Mouse (Mus musculus): ENCODE measurements around the gene Grsf1.

Grsf1 gene

DNA sequence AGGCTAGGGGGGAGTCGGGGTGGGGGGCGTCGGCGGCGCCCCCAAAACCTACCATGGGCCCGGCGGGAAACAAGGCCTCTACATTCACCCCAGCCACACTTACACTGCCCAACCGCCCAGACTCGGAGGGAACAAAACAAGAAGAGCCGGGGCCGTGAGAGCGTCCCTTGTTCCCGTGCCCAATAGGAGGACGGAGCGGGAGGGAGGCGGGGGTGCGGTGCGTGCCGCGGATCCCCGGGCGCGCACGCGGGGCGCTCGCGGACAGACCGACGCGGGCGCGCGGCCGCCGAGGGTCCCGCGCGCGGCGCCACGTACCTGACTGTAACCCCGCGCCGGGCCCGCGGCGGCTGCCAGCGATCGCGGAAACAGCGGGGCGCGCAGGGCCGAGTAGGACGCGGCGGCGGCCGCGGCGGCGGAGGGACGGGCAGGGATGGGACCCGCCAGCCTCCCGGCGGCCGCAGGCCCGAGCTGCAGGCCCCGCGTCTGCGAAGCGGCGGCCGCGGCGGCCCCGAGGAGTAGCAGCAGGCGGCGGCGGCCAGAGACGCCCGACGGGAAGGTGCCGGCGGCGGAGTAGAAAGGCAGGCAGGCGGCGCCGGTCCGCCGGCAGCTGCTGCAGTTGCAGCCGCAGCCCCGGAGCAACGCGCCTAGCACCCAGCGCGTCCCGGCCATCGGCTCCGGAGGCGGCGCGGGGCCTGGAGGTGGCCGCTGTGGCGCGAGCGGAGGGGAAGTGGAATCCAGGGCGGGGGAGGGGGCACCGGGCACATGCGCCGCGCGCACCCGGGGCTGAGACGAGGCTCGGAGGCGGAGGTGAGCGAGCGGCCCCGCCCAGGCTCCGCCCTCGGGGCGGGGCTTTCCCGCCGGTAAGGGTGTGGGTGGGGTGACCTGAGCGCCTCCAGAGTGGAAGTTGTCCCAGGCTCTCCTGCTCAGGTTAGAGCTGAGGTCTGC is at the start of gene Grsf1:
TSS of gene Grsf1 (minus strand) at position 729 of the 945 bp plus-strand sequence.
- peak; percentile 84 to 92 for DNase-seq (ENCODE audit: low spot score in 2 of 2)

DNA sequence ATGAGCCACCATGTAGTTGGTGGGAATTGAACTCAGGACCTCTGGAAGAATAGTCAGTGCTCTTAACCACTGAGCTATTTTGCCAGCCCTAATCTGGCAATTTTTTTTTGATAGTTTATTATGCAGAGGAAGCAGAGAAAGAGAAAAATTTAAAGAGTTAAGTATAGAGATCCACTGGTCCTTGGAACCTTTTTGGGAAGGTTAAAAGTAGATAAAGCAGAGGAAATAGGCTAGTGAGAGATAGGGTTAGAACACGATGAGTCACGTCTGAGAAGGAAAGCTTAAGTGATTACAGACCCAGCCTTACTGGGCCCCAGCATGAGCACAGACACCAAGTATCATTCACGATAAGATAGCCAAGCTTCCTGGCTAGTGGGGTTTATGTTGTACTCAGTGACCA is 48.1 kb upstream of the Grsf1 start:
- DNase-seq (ENCODE audit: low spot score in 2 of 2) = no peak

- DNase-seq (ENCODE audit: low spot score in 2 of 2) = peak; percentile 17 to 18
These were observed 46.2 kb upstream of the Grsf1 start for GRCm38 (mm10) chr5:88722213-88722600.

GRCm38 (mm10) chr5:88721565-88722212 is 45.7 kb upstream of the Grsf1 start:
- peak; percentile 68 to 73 for DNase-seq (ENCODE audit: low spot score in 2 of 2)

DNA sequence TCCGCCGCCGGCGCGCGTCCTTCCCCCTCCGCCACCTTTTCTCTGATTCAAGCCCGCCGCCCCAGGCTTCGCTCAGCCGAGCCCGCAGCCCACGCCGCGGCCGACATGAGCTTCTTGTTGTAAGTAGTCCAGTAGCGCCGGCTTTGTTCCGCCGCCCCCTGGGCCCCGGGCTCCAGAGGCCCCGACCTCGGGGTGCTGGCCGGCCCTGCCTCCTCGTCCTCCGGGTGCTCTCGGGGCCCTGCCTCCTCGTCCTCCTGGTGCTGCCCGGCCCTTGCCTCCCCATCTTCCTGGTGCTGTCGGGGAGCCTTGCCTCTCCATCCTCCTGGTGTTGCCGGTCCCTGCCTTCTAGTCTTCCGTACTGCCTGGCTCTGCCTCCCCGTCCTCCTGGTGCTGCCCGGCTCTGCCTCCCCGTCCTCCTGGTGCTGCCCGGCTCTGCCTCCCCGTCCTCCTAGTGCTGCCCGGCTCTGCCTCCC is 45.1 kb upstream of the Grsf1 start:
- no peak for DNase-seq (ENCODE audit: low spot score in 2 of 2)

- peak; percentile 97 for DNase-seq (ENCODE audit: low spot score in 2 of 2)
These were observed 44.4 kb upstream of the Grsf1 start, which contains the start of gene Mob1b for GRCm38 (mm10) chr5:88720116-88721002. TSS of gene Mob1b (plus strand) at chr5:88720855.

GRCm38 (mm10) chr5:88716983-88717382 is 41.0 kb upstream of the Grsf1 start:
- DNase-seq (ENCODE audit: low spot score in 2 of 2) = no peak

GRCm38 (mm10) chr5:88712328-88712727 is 36.4 kb upstream of the Grsf1 start:
- no peak for DNase-seq (ENCODE audit: low spot score in 2 of 2)

DNA sequence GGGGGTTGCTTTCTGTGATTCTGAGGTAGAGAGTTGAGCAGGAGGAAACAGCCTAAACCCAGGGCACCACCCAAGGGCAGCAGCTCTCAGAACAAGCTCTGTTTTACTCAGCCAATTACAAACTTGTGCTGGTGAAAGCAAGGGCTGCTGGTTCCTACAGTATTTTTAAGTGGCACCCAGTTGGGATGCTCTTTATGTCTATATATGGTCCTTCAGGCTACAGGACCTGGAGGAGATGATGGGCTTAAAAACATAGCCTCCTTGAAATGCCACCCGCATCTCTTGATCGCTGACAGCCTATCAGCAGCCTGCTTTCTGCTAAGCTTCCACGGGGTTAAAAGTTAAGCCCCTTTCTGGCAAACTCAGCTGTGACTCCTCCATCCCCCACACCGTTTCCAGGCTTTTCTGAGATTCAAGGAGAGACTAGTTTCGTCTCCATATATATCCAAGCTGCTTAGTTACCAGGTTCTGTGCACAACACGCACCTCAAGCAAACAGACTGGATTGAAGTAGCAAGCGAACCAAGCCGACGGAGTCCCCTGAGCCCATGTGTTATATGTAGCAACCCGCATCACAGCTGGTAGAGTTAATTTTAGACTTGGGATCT is 35.8 kb upstream of the Grsf1 start:
- DNase-seq (ENCODE audit: low spot score in 2 of 2) = no peak

- DNase-seq (ENCODE audit: low spot score in 2 of 2) = no peak
These were observed 35.2 kb upstream of the Grsf1 start for GRCm38 (mm10) chr5:88711128-88711527.

DNA sequence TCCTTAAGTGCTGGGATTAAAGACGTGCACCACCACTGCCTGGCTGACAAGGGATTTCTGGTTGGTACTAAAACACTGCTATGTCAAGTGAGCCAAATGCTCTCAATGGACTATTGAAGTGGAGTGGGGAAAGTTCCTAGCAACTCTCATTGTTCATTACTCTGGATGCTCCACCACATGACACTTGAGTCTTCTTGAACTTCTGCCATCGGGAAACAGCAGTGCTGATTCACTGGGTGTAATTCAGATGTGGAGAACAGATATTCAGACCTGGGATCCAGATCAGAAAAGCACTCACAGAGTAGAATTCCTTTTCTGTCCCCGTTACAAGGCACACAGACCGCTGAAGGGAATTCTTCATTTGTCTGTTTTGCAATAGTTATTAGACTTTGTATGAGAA is 27.6 kb upstream of the Grsf1 start:
- DNase-seq (ENCODE audit: low spot score in 2 of 2) = no peak

DNA sequence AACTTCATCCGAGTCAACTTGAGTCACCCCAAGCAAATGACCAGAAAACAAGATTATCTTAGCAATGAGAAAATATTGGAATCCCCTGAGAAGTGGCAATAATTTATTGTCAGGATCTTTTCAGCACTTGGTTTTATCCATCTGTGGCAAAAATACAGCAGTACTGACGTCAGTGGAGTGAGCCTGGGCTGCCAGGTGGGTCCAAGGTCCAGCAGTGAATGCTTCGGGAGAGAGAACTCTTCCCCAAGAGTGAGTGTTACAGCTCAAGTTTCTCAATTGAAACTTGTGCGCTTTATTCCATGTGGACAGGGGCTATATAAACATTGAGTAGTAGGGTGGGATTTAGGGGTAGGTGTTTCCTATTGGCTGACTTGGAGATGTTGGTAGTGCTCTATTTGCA is 26.1 kb upstream of the Grsf1 start:
- no peak for DNase-seq (ENCODE audit: low spot score in 2 of 2)

DNA sequence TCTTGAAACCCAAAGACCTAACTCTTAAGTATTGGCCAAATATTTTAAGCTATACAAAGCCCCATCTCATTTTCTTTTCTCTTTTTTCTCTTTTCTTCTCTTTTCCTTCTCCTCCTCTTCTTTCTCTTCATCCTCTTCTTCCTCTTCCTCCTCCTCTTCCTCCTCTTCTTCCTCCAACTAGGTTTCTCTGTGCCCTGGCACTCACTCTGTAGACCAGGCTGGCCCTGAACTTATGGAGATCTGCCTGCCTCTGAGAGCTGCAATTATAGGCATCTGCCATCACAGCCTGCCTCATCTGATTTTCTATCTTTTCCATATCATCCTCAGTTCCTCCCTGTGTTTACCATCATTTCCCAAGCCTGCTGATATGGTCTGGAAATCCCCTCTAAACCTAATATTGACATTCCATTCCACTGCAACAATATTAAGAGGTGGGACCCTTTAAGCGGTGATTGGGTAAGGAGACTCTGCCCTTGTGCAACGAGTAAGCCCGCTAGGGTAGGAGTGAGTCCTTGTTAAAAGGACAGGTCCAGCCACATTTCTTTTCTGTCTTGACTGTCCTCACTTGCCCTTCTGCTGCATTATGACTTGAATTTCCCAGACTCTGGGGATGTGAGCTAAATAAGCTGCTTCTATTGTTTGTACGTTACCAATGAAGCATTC is 23.4 kb upstream of the Grsf1 start:
- DNase-seq (ENCODE audit: low spot score in 2 of 2) = no peak

- DNase-seq (ENCODE audit: low spot score in 2 of 2) = no peak
These were observed 21.3 kb upstream of the Grsf1 start for GRCm38 (mm10) chr5:88697291-88697690.

- DNase-seq (ENCODE audit: low spot score in 2 of 2) = no peak
These were observed 17.1 kb upstream of the Grsf1 start for GRCm38 (mm10) chr5:88693057-88693456.

DNA sequence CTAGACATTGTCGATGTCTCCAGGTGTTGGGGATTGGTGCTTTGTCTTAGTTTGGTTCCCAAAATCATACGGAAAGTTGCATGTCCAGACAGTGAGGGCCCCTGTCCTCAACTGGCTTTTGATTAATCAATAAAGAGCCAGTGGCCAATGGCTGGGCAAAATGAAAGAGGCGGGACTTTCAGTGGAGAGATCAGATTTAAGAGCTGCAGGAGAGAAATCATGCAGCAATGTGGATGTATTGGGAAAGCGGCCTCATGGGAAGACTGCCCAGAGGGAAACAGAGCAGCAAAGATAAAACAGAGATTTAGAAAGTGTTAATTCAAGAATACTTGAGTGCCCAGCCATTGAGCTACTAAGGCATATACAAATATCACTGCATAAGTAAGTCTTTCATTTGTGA is 16.6 kb upstream of the Grsf1 start:
- no peak for DNase-seq (ENCODE audit: low spot score in 2 of 2)

DNA sequence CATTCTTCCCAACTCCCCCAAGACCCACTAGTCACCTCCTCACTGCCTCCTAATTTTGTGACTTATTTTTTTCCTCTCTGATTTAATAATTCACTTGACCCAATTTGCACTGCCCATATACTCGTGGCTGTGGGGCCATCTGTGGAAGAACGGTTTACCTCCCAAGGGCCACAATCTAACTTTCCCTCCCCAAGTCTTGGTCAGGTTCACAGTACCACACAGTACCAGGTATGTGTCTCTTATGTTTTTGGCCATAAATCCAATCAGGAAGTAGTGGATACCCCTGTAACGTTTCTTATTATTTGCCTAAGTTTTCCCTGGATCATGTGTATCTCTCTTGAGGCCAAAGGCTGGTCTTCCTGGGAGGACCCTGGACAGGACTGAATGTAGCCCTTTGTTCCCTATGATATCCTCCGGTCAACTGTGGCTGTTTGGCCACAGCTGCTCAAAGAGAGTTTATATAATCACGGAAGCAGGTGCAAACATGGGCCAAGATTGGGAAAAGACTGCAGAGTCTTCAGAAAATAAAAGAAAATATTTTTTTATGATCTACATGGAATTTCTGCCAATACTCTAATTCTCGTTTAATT is 15.6 kb upstream of the Grsf1 start:
- no peak for DNase-seq (ENCODE audit: low spot score in 2 of 2)

DNA sequence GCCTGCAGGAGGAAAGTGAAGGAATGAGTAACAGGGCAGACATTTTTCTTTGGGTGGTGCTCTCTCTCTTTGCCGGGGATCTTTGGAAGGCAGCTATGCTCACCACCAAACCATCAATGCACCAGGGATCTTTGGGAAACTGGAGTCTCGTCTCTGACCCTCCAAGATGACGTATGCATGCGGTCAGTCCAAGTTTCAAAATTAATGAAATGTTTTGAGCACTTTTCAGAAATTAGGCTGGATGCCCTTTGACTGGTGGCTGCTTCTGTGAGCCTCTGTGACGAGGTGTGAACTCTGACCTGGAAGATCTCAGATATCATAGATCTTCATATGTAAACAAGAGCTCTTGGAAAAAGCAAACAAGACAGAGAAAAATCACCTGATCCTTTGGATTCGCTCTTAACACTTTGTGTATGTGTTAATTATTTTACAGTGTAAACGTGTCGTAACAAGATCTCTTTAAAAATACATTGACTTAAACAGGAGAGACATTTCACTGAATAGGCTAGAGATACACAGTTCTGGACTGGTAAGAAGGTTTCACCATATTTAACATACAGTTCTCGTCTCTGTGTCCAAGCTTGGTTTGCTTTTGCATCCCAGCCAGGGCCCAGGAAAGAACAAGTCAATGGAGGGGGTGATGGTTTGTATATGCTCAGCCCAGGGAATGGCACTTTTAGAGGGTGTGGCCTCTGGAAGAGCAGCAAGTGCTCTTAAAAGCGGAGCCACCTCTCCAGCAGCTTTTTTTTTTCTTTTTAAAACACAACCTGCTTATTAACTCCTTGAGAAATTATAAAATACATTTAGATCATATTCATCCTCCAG is 14.9 kb upstream of the Grsf1 start:
- DNase-seq (ENCODE audit: low spot score in 2 of 2) = no peak

DNA sequence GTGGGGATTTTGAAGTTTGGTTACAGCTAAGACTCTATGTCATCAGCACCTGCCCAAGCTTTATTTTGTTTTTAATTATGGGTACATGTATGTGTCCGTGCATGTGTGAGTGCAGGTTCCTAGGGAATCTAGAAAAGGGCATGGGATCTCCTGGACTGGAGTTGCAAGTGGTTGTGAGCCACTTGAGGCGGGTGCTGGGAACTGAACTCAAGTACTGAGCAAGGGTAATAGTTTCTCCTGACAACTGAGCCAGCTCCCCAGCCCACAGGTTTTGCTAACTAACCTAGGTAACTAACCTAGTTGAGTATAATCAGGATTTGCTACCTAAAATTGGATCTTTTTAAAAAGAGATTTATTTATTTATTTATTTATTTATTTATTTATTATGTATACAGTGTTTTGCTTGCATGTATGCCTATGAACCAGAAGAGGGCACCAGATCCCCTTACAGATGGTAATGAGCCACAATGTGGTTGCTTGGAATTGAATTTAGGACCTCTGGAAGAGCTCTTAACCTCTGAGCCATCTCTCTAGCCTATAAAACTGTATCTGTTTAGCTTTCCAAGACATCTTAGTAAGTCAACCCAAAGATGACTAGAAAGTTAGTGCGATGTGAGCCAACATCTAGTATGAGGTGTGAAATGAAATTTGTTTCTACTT is 13.4 kb upstream of the Grsf1 start:
- DNase-seq (ENCODE audit: low spot score in 2 of 2) = no peak
